Mouse (Mus musculus) CH12.LX (cell line): ENCODE data around the gene Cuedc1.

Experiments
- CTCF ChIP-seq, 2 experiments: IDR thresholded peaks in 1 of 2; conservative IDR thresholded peaks in 1 of 2; 2 replicates each; pipeline ENCODE4 v1.5.1; 2011 to 2012; ENCODE audit warnings: low read depth in 2 of 2, low read length in 2 of 2, improper control_type of control experiment in 1 of 2, inconsistent platforms in 1 of 2, mild to moderate bottlenecking in 1 of 2, moderate library complexity in 1 of 2
- ELF1 ChIP-seq: IDR thresholded peaks from 2 replicates; pipeline ENCODE4 v1.6.1; 2014; ENCODE audit warnings: low read depth, mild to moderate bottlenecking, inconsistent platforms, low read length, improper control_type of control experiment
- EP300 ChIP-seq: IDR thresholded peaks from 2 replicates; pipeline ENCODE4 v1.6.1; 2011; ENCODE audit warnings: low read length, improper control_type of control experiment
- GABPA ChIP-seq: IDR thresholded peaks from 2 replicates; pipeline ENCODE4 v1.6.1; 2012; ENCODE audit warnings: low read depth, low read length, improper control_type of control experiment, inconsistent platforms; ENCODE audit not compliant: insufficient replicate concordance
- PAX5 ChIP-seq: IDR thresholded peaks from 2 replicates; pipeline ENCODE4 v1.6.1; 2012; ENCODE audit warnings: low read length, inconsistent platforms, mixed read lengths
- POLR2AphosphoS2 ChIP-seq: IDR thresholded peaks from 2 replicates; pipeline ENCODE4 v1.6.1; 2011; ENCODE audit warnings: low read depth, low read length, improper control_type of control experiment
- TCF12 ChIP-seq: IDR thresholded peaks from 2 replicates; pipeline ENCODE4 v1.6.1; 2014; ENCODE audit warnings: low read depth, mild to moderate bottlenecking, inconsistent platforms, low read length, improper control_type of control experiment
- UBTF ChIP-seq: IDR thresholded peaks from 2 replicates; pipeline ENCODE4 v1.6.1; 2012; ENCODE audit warnings: low read depth, mild to moderate bottlenecking, inconsistent platforms, low read length, improper control_type of control experiment, moderate library complexity
- USF2 ChIP-seq: conservative IDR thresholded peaks from 2 replicates; pipeline ENCODE4 v1.6.1; 2011; ENCODE audit warnings: low read depth, low read length, improper control_type of control experiment

GRCm38 (mm10) chr11:88173386-88174025 is 75.6 kb downstream of the Cuedc1 start:
- TF ChIP-seq EP300: no peak
- no peak for TF ChIP-seq TCF12
- TF ChIP-seq UBTF: no peak
- TF ChIP-seq PAX5: no peak
- TF ChIP-seq CTCF (conservative IDR thresholded peaks at IDR 0.05 in 1 of 2, IDR thresholded peaks at IDR 0.05 in 1 of 2; ENCODE audit: low read depth in 2 of 2, low read length in 2 of 2): no peak
- TF ChIP-seq GABPA: no peak
- no peak for TF ChIP-seq POLR2AphosphoS2
- TF ChIP-seq USF2: no peak
- no peak for TF ChIP-seq ELF1
